20 mouse cellular contexts compared by ENCODE assay signal in genomic region chr3:27761031-27761430, GRCm38 (mm10).
"Had no signal": no experiment of that assay in that cellular context is flagged by ENCODE, and none has a peak within 500 bp of the region (broad histone marks: within the 10 kb centered on the region; RNA-seq: fewer than 3 reads in every experiment).

No protein-coding gene starts in this region.

- H3K4me1 ChIP-seq: heart, embryonic 10.5 days; hindbrain, embryonic 12.5 days; intestine, embryonic 15.5 days had no signal

- H3K4me3 ChIP-seq: gastrocnemius, adult 2 months; heart, adult 2 months; heart, embryonic 10.5 days; heart, embryonic 12.5 days; hindbrain, embryonic 10.5 days; hindbrain, embryonic 12.5 days; intestine, embryonic 15.5 days; layer of hippocampus, adult 2 months; limb, embryonic 10.5 days; limb, embryonic 12.5 days; liver, embryonic 13.5 days; liver, embryonic 15.5 days had no signal

- H3K36me3 ChIP-seq: heart, embryonic 10.5 days; heart, embryonic 12.5 days; hindbrain, embryonic 10.5 days; hindbrain, embryonic 12.5 days; intestine, embryonic 15.5 days; limb, embryonic 10.5 days; limb, embryonic 12.5 days; liver, embryonic 13.5 days; liver, embryonic 15.5 days had no signal

- H3K27me3 ChIP-seq: heart, embryonic 12.5 days; hindbrain, embryonic 12.5 days; intestine, embryonic 15.5 days; limb, embryonic 12.5 days; liver, embryonic 13.5 days; liver, embryonic 15.5 days had no signal

- DNase-seq: gastrocnemius, adult 2 months; gastrocnemius, postnatal 10 days; gastrocnemius, postnatal 25 days; heart, adult 2 months; heart, postnatal 10 days; heart, postnatal 4 days; kidney, postnatal 10 days; liver; liver, embryonic 13.5 days; liver, postnatal 0 days had no signal

- H3K27ac ChIP-seq: gastrocnemius, adult 2 months; heart, adult 2 months; heart, embryonic 10.5 days; hindbrain, embryonic 10.5 days; hindbrain, embryonic 12.5 days; hindbrain, embryonic 14.5 days; intestine, embryonic 15.5 days; layer of hippocampus, adult 2 months; limb, embryonic 10.5 days; limb, embryonic 12.5 days; liver, embryonic 13.5 days; liver, embryonic 15.5 days had no signal
